Mouse (Mus musculus) heart, embryonic 11.5 days (tissue): Measurements from ENCODE around the gene Trappc6a. TPM values are rescaled to one million over a fixed set of nuclear protein-coding genes. Genes with fewer than 3 reads are reported as not detected.

Experiments
- ATAC-seq: fragments of 200-750 bp; cut with Nextera tagmentation; replicated peaks from 2 replicates; pipeline ENCODE4 v1.8.0; 2017; ENCODE audit warnings: moderate library complexity; ENCODE audit not compliant: insufficient number of reproducible peaks, low FRiP score, low TSS enrichment
- H3K27ac ChIP-seq: fragments of 300-500 bp; sonication (generic); 2 replicates; pipeline ENCODE4 v1.5.1; 2014; ENCODE audit warnings: mild to moderate bottlenecking, low read depth, low read length
- H3K27me3 ChIP-seq: fragments of 300-500 bp; sonication (generic); 2 replicates; pipeline ENCODE4 v1.6.1; 2014; ENCODE audit warnings: mild to moderate bottlenecking, low read length, mixed read lengths; ENCODE audit not compliant: control insufficient read depth, insufficient read depth
- H3K36me3 ChIP-seq: fragments of 300-500 bp; sonication (generic); 2 replicates; pipeline ENCODE4 v1.6.1; 2014; ENCODE audit warnings: mild to moderate bottlenecking, low read length, moderate library complexity, mixed read lengths; ENCODE audit not compliant: control insufficient read depth, insufficient read depth
- H3K4me1 ChIP-seq: fragments of 300-500 bp; sonication (generic); 2 replicates; pipeline ENCODE4 v1.6.1; 2014; ENCODE audit warnings: low read length; ENCODE audit not compliant: control insufficient read depth, insufficient read depth
- H3K4me2 ChIP-seq: fragments of 300-500 bp; sonication (generic); 2 replicates; pipeline ENCODE4 v1.6.1; 2014; ENCODE audit warnings: mild to moderate bottlenecking, moderate library complexity
- H3K4me3 ChIP-seq: fragments of 300-500 bp; sonication (generic); 2 replicates; pipeline ENCODE4 v1.5.1; 2014; ENCODE audit warnings: low read depth, low read length
- H3K9ac ChIP-seq: fragments of 300-500 bp; sonication (generic); 2 replicates; pipeline ENCODE4 v1.6.1; 2014; ENCODE audit warnings: mild to moderate bottlenecking, low read depth, low read length, moderate library complexity
- H3K9me3 ChIP-seq: fragments of 300-500 bp; sonication (generic); replicated peaks from 2 replicates; pipeline ENCODE4 v1.6.1; 2016; ENCODE audit warnings: low read length; ENCODE audit not compliant: control insufficient read depth
- WGBS: fragments of 180-500 bp; shearing (Covaris S2); extraction: QIAGEN DNeasy Blood & Tissue Kit; methylation state at CpG from one replicate; pipeline ENCODE4 v1.1.7; 2014; ENCODE audit not compliant: insufficient replicate concordance; 5-methylcytosine and 5-hydroxymethylcytosine counted together
- polyA plus RNA-seq: library from polyadenylated mRNA; unstranded; fragments of >200 nt; fragmentation: Nextera tagmentation; extraction: Ambion mirVana; gene quantifications from 2 replicates; pipeline ENCODE4 v1.2.1, GENCODE M21; 2014

The Trappc6a gene
- polyA plus RNA-seq, 1 experiment from 2014 or later = 77.0 TPM

GRCm38 (mm10) chr7:19523757-19524419, 15.7 kb downstream of the Trappc6a start:
- ATAC-seq = no peak
- peaks cover 67% of the 10 kb centered on the region for H3K27me3 ChIP-seq
- H3K27ac ChIP-seq = no peak overlapping the region
- H3K36me3 ChIP-seq = no peaks in the 10 kb centered on the region
- H3K9ac ChIP-seq = peak overlapping the region; percentile 52; the same call in 1 of the 2 replicates
- peaks cover 22% of the 10 kb centered on the region for H3K4me1 ChIP-seq
- peak overlapping the region; percentile 44 for H3K4me3 ChIP-seq
- WGBS = 2% methylated on average over 64 of the region's 64 CpGs
- H3K9me3 ChIP-seq = no peaks in the 10 kb centered on the region
- H3K4me2 ChIP-seq = peak overlapping the region; percentile 82

GRCm38 (mm10) chr7:19524420-19525104, 16.4 kb downstream of the Trappc6a start:
- 12% methylated on average over 24 of the region's 24 CpGs for WGBS
- Histone ChIP-seq H3K27ac (no peak overlapping the region), H3K4me2 (peak overlapping the region; percentile 82), H3K27me3 (peaks cover 60% of the 10 kb centered on the region), H3K4me1 (peaks cover 20% of the 10 kb centered on the region), H3K36me3 (no peaks in the 10 kb centered on the region), H3K4me3 (peak overlapping the region; percentile 44), H3K9ac (peak overlapping the region; percentile 52; the same call in 1 of the 2 replicates), H3K9me3 (no peaks in the 10 kb centered on the region)
- ATAC-seq = no peak

GRCm38 (mm10) chr7:19525105-19525481, 16.9 kb downstream of the Trappc6a start:
- 68% methylated on average over 2 of the region's 2 CpGs for WGBS
- H3K9me3 ChIP-seq = no peaks in the 10 kb centered on the region
- no peak overlapping the region for H3K4me3 ChIP-seq
- H3K4me2 ChIP-seq = no peak overlapping the region
- peaks cover 56% of the 10 kb centered on the region for H3K27me3 ChIP-seq
- H3K9ac ChIP-seq = no peak overlapping the region
- no peak overlapping the region for H3K27ac ChIP-seq
- no peak for ATAC-seq
- peaks cover 15% of the 10 kb centered on the region for H3K4me1 ChIP-seq
- H3K36me3 ChIP-seq = no peaks in the 10 kb centered on the region

- no peak overlapping the region for H3K9ac ChIP-seq
- no peak overlapping the region for H3K27ac ChIP-seq
- WGBS = 76% methylated on average over 10 of the region's 10 CpGs
- no peaks in the 10 kb centered on the region for H3K4me1 ChIP-seq
- no peak overlapping the region for H3K4me3 ChIP-seq
- H3K27me3 ChIP-seq = no peaks in the 10 kb centered on the region
- no peak for ATAC-seq
- H3K9me3 ChIP-seq = no peaks in the 10 kb centered on the region
- H3K36me3 ChIP-seq = peaks cover 24% of the 10 kb centered on the region
- no peak overlapping the region for H3K4me2 ChIP-seq
These were observed 22.9 kb downstream of the Trappc6a start for GRCm38 (mm10) chr7:19531077-19531476.

GRCm38 (mm10) chr7:19532240-19532639, 24.0 kb downstream of the Trappc6a start:
- Histone ChIP-seq H3K27me3 (no peaks in the 10 kb centered on the region), H3K27ac (no peak overlapping the region), H3K9ac (no peak overlapping the region), H3K4me1 (no peaks in the 10 kb centered on the region), H3K4me3 (no peak overlapping the region), H3K9me3 (no peaks in the 10 kb centered on the region), H3K4me2 (no peak overlapping the region), H3K36me3 (peaks cover 24% of the 10 kb centered on the region)
- 95% methylated on average over 14 of the region's 14 CpGs for WGBS
- no peak for ATAC-seq

GRCm38 (mm10) chr7:19534676-19535075, 26.5 kb downstream of the Trappc6a start:
- peaks cover 24% of the 10 kb centered on the region for H3K36me3 ChIP-seq
- no peak overlapping the region for H3K4me3 ChIP-seq
- H3K27me3 ChIP-seq = no peaks in the 10 kb centered on the region
- no peak overlapping the region for H3K27ac ChIP-seq
- H3K4me1 ChIP-seq = no peaks in the 10 kb centered on the region; the same call in 1 of the 2 replicates
- ATAC-seq = no peak
- 94% methylated on average over 10 of the region's 10 CpGs for whole genome bisulfite sequencing
- no peak overlapping the region for H3K4me2 ChIP-seq
- H3K9ac ChIP-seq = no peak overlapping the region
- H3K9me3 ChIP-seq = no peaks in the 10 kb centered on the region

- WGBS = 88% methylated on average over 2 of the region's 2 CpGs
- no peaks in the 10 kb centered on the region for H3K27me3 ChIP-seq
- no peak overlapping the region for H3K9ac ChIP-seq
- no peak overlapping the region for H3K27ac ChIP-seq
- ATAC-seq = no peak
- peaks cover 20% of the 10 kb centered on the region for H3K4me1 ChIP-seq
- no peak overlapping the region for H3K4me2 ChIP-seq
- no peak overlapping the region for H3K4me3 ChIP-seq
- no peaks in the 10 kb centered on the region for H3K9me3 ChIP-seq
- H3K36me3 ChIP-seq = no peaks in the 10 kb centered on the region
These were observed 32.8 kb downstream of the Trappc6a start for GRCm38 (mm10) chr7:19540771-19541566.

GRCm38 (mm10) chr7:19541681-19542154, 33.5 kb downstream of the Trappc6a start:
- no peak overlapping the region for H3K9ac ChIP-seq
- H3K4me2 ChIP-seq = no peak overlapping the region
- H3K27ac ChIP-seq = no peak overlapping the region
- H3K27me3 ChIP-seq = no peaks in the 10 kb centered on the region
- H3K4me1 ChIP-seq = peaks cover 23% of the 10 kb centered on the region
- WGBS = 84% methylated on average over 7 of the region's 7 CpGs
- H3K36me3 ChIP-seq = no peaks in the 10 kb centered on the region
- H3K9me3 ChIP-seq = no peaks in the 10 kb centered on the region
- ATAC-seq = no peak
- H3K4me3 ChIP-seq = no peak overlapping the region
